Mouse (Mus musculus): ENCODE results near the gene Hpd. TPM values are rescaled to one million over a fixed set of nuclear protein-coding genes. Genes with fewer than 3 reads are reported as not detected.

Gene Hpd
- polyA plus RNA-seq, 1 experiment from 2014 or later = not detected

DNA sequence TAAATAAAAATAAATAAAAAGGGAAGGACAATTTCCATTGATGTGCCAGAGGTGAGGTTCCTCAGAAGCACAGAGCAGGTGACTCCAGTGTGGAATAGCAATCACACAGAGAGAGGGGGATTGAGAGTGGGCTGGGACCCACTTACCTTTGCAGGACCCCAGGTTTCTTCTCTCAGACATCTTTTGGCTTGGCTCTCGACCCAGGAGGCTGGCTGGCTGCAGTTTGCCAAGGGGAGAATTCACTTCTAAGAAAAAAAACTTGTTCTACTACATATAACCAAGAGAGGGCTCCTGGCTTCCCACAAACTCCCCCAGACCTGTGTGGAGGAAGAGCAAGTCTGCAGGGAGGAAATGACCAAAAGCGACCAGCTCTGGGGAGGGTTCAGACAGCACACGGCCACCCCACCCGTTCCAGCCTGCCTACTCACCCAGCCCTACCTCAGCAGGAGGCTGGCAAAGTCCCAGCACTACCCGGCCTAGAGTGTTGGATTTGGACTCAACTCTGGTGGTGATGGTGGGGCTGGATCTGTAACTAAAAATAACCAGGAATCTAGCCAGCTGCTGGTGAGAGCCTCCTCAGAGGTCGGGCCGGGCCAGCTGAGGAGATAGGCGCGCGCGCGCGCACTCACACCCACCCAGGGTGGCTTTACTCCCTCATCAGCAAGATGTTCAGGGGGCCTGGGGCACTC, 48.2 kb downstream of the Hpd start:
- peak overlapping the region; percentile 63 for H3K4me3 ChIP-seq (replicated peaks; ENCODE audit: low read length)
- no peak for ATAC-seq
- peak overlapping the region; percentile 98 for H3K9ac ChIP-seq (replicated peaks; ENCODE audit: low read depth, low read length)
- H3K27ac ChIP-seq (ENCODE audit: low read length) = peak overlapping the region; percentile 100
- WGBS = 23% methylated on average over 13 of the region's 13 CpGs
- H3K27me3 ChIP-seq (replicated peaks; ENCODE audit: control insufficient read depth, insufficient read depth, low read length) = no peaks in the 10 kb centered on the region
- H3K4me1 ChIP-seq (replicated peaks; ENCODE audit: control insufficient read depth, insufficient read depth, low read length) = peaks cover 63% of the 10 kb centered on the region
- H3K4me2 ChIP-seq (ENCODE audit: low read length) = peak overlapping the region; percentile 99
- peaks cover 2% of the 10 kb centered on the region; the same call in 1 of the 2 replicates for H3K36me3 ChIP-seq (ENCODE audit: control insufficient read depth, insufficient read depth)
- H3K9me3 ChIP-seq (ENCODE audit: control insufficient read depth, low read length) = no peaks in the 10 kb centered on the region

GRCm38 (mm10) chr5:123133784-123134143, 48.8 kb downstream of the Hpd start:
- ATAC-seq = 0 out of 2 replicates have a peak, but pooled peaks have one; percentile 7
- no peaks in the 10 kb centered on the region for H3K27me3 ChIP-seq (replicated peaks; ENCODE audit: control insufficient read depth, insufficient read depth, low read length)
- H3K9ac ChIP-seq (replicated peaks; ENCODE audit: low read depth, low read length) = peak overlapping the region; percentile 98; the same call in 1 of the 2 replicates
- H3K4me1 ChIP-seq (replicated peaks; ENCODE audit: control insufficient read depth, insufficient read depth, low read length) = peaks cover 63% of the 10 kb centered on the region
- H3K36me3 ChIP-seq (ENCODE audit: control insufficient read depth, insufficient read depth) = peaks cover 2% of the 10 kb centered on the region; the same call in 1 of the 2 replicates
- no peak overlapping the region for H3K4me3 ChIP-seq (replicated peaks; ENCODE audit: low read length)
- 7% methylated on average over 7 of the region's 7 CpGs for WGBS
- no peaks in the 10 kb centered on the region for H3K9me3 ChIP-seq (ENCODE audit: control insufficient read depth, low read length)
- peak overlapping the region; percentile 99 for H3K4me2 ChIP-seq (ENCODE audit: low read length)
- peak overlapping the region; percentile 100 for H3K27ac ChIP-seq (ENCODE audit: low read length)

GRCm38 (mm10) chr5:123133083-123133783, 49.3 kb downstream of the Hpd start:
- H3K27me3 ChIP-seq (replicated peaks; ENCODE audit: control insufficient read depth, insufficient read depth, low read length) = no peaks in the 10 kb centered on the region
- whole genome bisulfite sequencing = 19% methylated on average over 18 of the region's 18 CpGs
- peaks cover 63% of the 10 kb centered on the region for H3K4me1 ChIP-seq (replicated peaks; ENCODE audit: control insufficient read depth, insufficient read depth, low read length)
- H3K4me3 ChIP-seq (replicated peaks; ENCODE audit: low read length) = peak overlapping the region; percentile 48
- peak; percentile 15; the same call in 1 of the 2 replicates for ATAC-seq
- H3K9me3 ChIP-seq (ENCODE audit: control insufficient read depth, low read length) = no peaks in the 10 kb centered on the region
- H3K4me2 ChIP-seq (ENCODE audit: low read length) = peak overlapping the region; percentile 99
- H3K27ac ChIP-seq (ENCODE audit: low read length) = peak overlapping the region; percentile 100
- peak overlapping the region; percentile 24; the same call in 1 of the 2 replicates for H3K9ac ChIP-seq (replicated peaks; ENCODE audit: low read depth, low read length)
- H3K36me3 ChIP-seq (ENCODE audit: control insufficient read depth, insufficient read depth) = peaks cover 2% of the 10 kb centered on the region; the same call in 1 of the 2 replicates

GRCm38 (mm10) chr5:123132308-123133071, 50.0 kb downstream of the Hpd start, which contains the start of gene Rhof:
Gene Rhof, minus strand, starts transcription at chr5:123132692.
- peak; percentile 32 for ATAC-seq
- H3K4me2 ChIP-seq (ENCODE audit: low read length) = peak within 1 kb of the TSS; percentile 99
- H3K36me3 ChIP-seq (ENCODE audit: control insufficient read depth, insufficient read depth) = peaks cover 2% of the 10 kb centered on the region; the same call in 1 of the 2 replicates
- no peaks in the 10 kb centered on the region for H3K27me3 ChIP-seq (replicated peaks; ENCODE audit: control insufficient read depth, insufficient read depth, low read length)
- 3% methylated on average over 41 of the region's 44 CpGs for WGBS
- no peaks in the 10 kb centered on the region for H3K9me3 ChIP-seq (ENCODE audit: control insufficient read depth, low read length)
- peaks cover 60% of the 10 kb centered on the region for H3K4me1 ChIP-seq (replicated peaks; ENCODE audit: control insufficient read depth, insufficient read depth, low read length)
- H3K27ac ChIP-seq (ENCODE audit: low read length) = peak within 1 kb of the TSS; percentile 100
- peak within 1 kb of the TSS; percentile 58 for H3K9ac ChIP-seq (replicated peaks; ENCODE audit: low read depth, low read length)
- peak within 1 kb of the TSS; percentile 48 for H3K4me3 ChIP-seq (replicated peaks; ENCODE audit: low read length)

GRCm38 (mm10) chr5:123130814-123131148, 51.7 kb downstream of the Hpd start:
- H3K9ac ChIP-seq (replicated peaks; ENCODE audit: low read depth, low read length) = no peak overlapping the region
- H3K4me2 ChIP-seq (ENCODE audit: low read length) = no peak overlapping the region
- 92% methylated on average over 5 of the region's 5 CpGs for WGBS
- H3K27me3 ChIP-seq (replicated peaks; ENCODE audit: control insufficient read depth, insufficient read depth, low read length) = no peaks in the 10 kb centered on the region
- no peak overlapping the region for H3K4me3 ChIP-seq (replicated peaks; ENCODE audit: low read length)
- no peaks in the 10 kb centered on the region for H3K9me3 ChIP-seq (ENCODE audit: control insufficient read depth, low read length)
- no peak overlapping the region for H3K27ac ChIP-seq (ENCODE audit: low read length)
- H3K4me1 ChIP-seq (replicated peaks; ENCODE audit: control insufficient read depth, insufficient read depth, low read length) = peaks cover 43% of the 10 kb centered on the region
- ATAC-seq = no peak
- peaks cover 2% of the 10 kb centered on the region; the same call in 1 of the 2 replicates for H3K36me3 ChIP-seq (ENCODE audit: control insufficient read depth, insufficient read depth)

DNA sequence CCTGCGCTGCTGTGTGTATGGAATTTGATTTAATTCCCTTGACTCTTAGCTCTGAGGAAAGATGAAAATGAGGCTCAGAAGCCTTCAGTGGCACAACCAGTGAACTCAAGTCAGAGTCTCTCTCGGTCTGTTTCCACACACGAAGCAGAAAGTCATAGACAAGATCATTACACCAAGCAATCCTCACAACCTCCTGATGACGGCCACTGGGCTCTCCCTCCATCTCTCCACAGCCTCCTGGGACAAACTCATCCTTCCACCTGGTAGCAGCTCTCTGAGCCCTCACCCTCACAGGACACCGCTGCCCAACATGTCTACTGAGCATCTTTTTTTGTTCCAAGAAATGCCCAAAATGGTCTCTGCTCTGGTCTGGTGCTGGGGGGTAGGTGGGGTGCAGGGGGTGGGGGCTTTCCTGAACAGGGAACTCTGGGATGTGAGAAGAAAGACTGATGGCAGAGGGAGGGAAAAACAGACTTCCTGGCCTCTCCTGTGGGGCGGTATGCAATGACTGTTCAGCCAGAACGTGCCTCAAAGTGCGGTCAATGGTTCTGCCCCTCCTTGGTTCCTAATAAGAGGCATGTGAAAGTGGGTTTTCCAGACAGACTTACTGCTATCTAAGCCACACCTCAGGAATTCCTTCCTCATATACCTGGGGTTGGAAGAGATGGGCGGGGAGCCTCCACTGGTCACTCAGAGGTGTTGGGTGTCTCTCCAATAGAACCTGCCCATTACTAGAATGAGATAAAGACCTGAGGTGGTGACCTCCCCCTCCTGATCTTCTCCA, 52.3 kb downstream of the Hpd start:
- H3K9me3 ChIP-seq (ENCODE audit: control insufficient read depth, low read length) = no peaks in the 10 kb centered on the region
- H3K9ac ChIP-seq (replicated peaks; ENCODE audit: low read depth, low read length) = no peak overlapping the region
- no peaks in the 10 kb centered on the region for H3K27me3 ChIP-seq (replicated peaks; ENCODE audit: control insufficient read depth, insufficient read depth, low read length)
- H3K4me2 ChIP-seq (ENCODE audit: low read length) = no peak overlapping the region
- ATAC-seq = no peak
- H3K4me1 ChIP-seq (replicated peaks; ENCODE audit: control insufficient read depth, insufficient read depth, low read length) = peaks cover 37% of the 10 kb centered on the region
- H3K27ac ChIP-seq (ENCODE audit: low read length) = no peak overlapping the region
- WGBS = 95% methylated on average over 9 of the region's 9 CpGs
- H3K36me3 ChIP-seq (ENCODE audit: control insufficient read depth, insufficient read depth) = peaks cover 2% of the 10 kb centered on the region; the same call in 1 of the 2 replicates
- no peak overlapping the region for H3K4me3 ChIP-seq (replicated peaks; ENCODE audit: low read length)

GRCm38 (mm10) chr5:123129170-123129757, 53.3 kb downstream of the Hpd start:
- peaks cover 2% of the 10 kb centered on the region; the same call in 1 of the 2 replicates for H3K36me3 ChIP-seq (ENCODE audit: control insufficient read depth, insufficient read depth)
- no peak overlapping the region for H3K9ac ChIP-seq (replicated peaks; ENCODE audit: low read depth, low read length)
- 84% methylated on average over 10 of the region's 10 CpGs for WGBS
- H3K27ac ChIP-seq (ENCODE audit: low read length) = no peak overlapping the region
- no peak for ATAC-seq
- H3K4me1 ChIP-seq (replicated peaks; ENCODE audit: control insufficient read depth, insufficient read depth, low read length) = peaks cover 28% of the 10 kb centered on the region
- H3K4me3 ChIP-seq (replicated peaks; ENCODE audit: low read length) = no peak overlapping the region
- H3K4me2 ChIP-seq (ENCODE audit: low read length) = no peak overlapping the region
- no peaks in the 10 kb centered on the region for H3K27me3 ChIP-seq (replicated peaks; ENCODE audit: control insufficient read depth, insufficient read depth, low read length)
- H3K9me3 ChIP-seq (ENCODE audit: control insufficient read depth, low read length) = no peaks in the 10 kb centered on the region

DNA sequence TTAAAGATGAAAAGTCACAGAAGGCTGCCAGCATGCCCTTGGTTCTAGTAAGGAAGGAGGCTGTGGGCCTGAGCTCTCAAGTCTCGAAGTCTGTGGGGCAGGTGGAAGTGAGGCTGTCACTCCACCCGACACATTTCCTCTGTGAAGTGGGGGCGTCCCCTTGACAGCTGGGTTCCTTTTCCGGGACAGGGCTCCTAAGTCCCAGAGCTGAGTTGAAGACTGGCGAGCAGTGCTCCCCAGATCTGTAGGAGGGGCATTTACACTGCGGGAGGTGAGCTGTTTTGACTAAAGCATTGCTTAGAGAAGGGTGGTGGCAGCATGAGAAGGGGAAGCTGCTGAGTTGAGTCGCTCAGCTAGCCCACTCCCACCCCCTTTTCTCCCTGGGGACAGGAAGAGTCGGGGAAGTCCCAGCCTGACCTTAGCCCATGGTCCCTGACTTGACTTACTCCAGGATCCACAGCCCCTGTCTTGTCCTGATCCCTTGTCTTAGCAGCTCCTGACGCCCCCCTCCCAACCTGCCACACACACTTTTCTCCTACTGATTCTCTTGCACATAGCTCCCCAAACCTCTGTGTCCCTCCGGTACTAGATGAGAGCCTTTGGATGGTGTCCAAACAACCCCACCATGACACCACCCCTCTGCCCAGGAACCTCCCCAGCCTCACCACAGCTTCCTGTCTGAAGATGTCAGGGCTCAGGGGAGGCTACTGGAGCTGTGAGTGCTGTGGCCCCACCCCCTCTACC, 53.9 kb downstream of the Hpd start:
- H3K9me3 ChIP-seq (ENCODE audit: control insufficient read depth, low read length) = no peaks in the 10 kb centered on the region
- peaks cover 21% of the 10 kb centered on the region for H3K4me1 ChIP-seq (replicated peaks; ENCODE audit: control insufficient read depth, insufficient read depth, low read length)
- 65% methylated on average over 9 of the region's 10 CpGs for WGBS
- H3K9ac ChIP-seq (replicated peaks; ENCODE audit: low read depth, low read length) = no peak overlapping the region
- no peaks in the 10 kb centered on the region for H3K36me3 ChIP-seq (ENCODE audit: control insufficient read depth, insufficient read depth)
- H3K27ac ChIP-seq (ENCODE audit: low read length) = no peak overlapping the region
- H3K4me2 ChIP-seq (ENCODE audit: low read length) = no peak overlapping the region
- no peaks in the 10 kb centered on the region for H3K27me3 ChIP-seq (replicated peaks; ENCODE audit: control insufficient read depth, insufficient read depth, low read length)
- ATAC-seq = no peak
- H3K4me3 ChIP-seq (replicated peaks; ENCODE audit: low read length) = no peak overlapping the region

Measured in forebrain, embryonic 16.5 days (tissue).